Mouse (Mus musculus): ENCODE measurements around the gene 1700020D05Rik.

DNA sequence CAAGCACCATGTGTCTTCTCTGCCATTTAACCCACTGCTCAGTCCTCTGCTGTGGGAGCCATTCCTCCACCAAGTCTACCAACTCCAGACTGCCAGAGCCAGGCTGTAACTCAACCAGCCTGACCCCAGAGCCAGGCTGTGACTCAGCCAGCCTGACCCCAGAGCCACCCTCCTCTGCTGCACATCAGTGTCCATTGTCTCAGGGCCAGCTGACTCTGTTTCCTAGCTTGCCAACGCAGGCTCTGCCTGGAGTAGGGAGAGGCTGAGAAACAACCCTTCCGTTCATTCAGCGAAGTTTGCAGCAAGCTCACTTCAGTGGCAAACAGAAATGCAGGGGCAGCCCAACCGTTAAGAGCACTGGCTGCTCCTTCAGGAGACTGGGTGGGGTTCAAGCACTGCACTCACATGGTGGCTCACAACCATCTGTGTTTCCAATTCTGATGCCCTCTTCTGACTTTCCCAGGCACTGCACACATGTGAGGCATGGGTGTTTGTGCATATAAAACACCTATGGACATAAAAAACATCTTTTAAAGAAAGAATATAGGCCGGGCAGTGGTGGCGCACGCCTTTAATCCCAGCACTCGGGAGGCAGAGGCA is 13.4 kb upstream of the 1700020D05Rik start:
- TF ChIP-seq ZMIZ1 (IDR thresholded peaks at IDR 0.05; ENCODE audit: low read depth, low read length) (no peak), CTCF (conservative IDR thresholded peaks at IDR 0.05 in 1 of 2, IDR thresholded peaks at IDR 0.05 in 1 of 2; ENCODE audit: low read depth in 2 of 2, low read length in 2 of 2) (peak in 1 of 2 experiments; percentile 32; a peak in 2 of 4 replicates), POLR2A (IDR thresholded peaks at IDR 0.05; ENCODE audit: low read depth, low read length) (no peak), HCFC1 (IDR thresholded peaks at IDR 0.05; ENCODE audit: low read depth, low read length) (no peak), ZNF384 (IDR thresholded peaks at IDR 0.05; ENCODE audit: low read depth, low read length) (no peak), MXI1 (IDR thresholded peaks at IDR 0.05; ENCODE audit: low read depth, low read length) (no peak), TCF12 (IDR thresholded peaks at IDR 0.05; ENCODE audit: low read depth, low read length) (no peak), BHLHE40 (IDR thresholded peaks at IDR 0.05; ENCODE audit: low read depth, low read length) (no peak), SIN3A (IDR thresholded peaks at IDR 0.05; ENCODE audit: low read length) (no peak), POLR2AphosphoS2 (IDR thresholded peaks at IDR 0.05; ENCODE audit: low read depth, low read length) (no peak), RAD21 (IDR thresholded peaks at IDR 0.05; ENCODE audit: low read depth, low read length) (no peak)
